ENCODE assay signal across 19 mouse cellular contexts in the genomic region with DNA sequence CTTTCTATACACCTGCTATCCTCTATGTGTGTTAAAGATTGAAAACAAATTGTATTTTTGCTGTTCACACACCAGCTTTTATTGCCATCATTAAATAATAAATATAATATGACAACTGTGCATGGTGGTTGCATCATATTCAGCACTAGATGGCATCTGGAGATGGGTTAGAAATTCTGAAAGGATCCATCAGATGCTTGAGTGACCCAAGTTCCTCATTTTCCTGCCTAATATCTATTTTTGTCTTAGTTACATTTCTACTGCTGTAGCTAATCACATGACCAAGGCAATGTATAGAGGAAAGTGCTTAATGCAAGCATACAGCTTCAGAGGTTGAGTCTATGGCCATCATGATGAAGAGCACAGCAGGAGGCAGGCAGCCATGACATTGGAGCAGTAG.
DNase-seq lines count a peak whose midpoint lies in the region; ATAC-seq and TF ChIP-seq lines count a peak whose summit lies in the region.
"Had no signal": no experiment of that assay in that cellular context is flagged by ENCODE, and none has a peak within 500 bp of the region (broad histone marks: within the 10 kb centered on the region; RNA-seq: fewer than 3 reads in every experiment).

No protein-coding gene starts in this region.

- 0 out of 2 replicates have a peak, but pooled peaks have one; percentile 22 for TF ChIP-seq CTCF in kidney, postnatal 0 days (IDR thresholded peaks at IDR 0.05; ENCODE audit: low read depth)
- TF ChIP-seq CTCF in MEL (IDR thresholded peaks at IDR 0.05 in 2 of 3, conservative IDR thresholded peaks at IDR 0.05 in 1 of 3; ENCODE audit: control insufficient read depth in 1 of 3, insufficient read depth in 1 of 3, low read depth in 2 of 3, low read length in 3 of 3, poor library complexity in 1 of 3, severe bottlenecking in 1 of 3), result no peak

- no peak overlapping the region for H3K4me3 ChIP-seq in kidney, postnatal 0 days (replicated peaks; ENCODE audit: low read depth, low read length)
- H3K4me3 ChIP-seq in kidney, embryonic 14.5 days (ENCODE audit: low read length), result no peak overlapping the region
- no peak overlapping the region for H3K4me3 ChIP-seq in MEL (ENCODE audit: control insufficient read depth in 1 of 2, insufficient read depth in 1 of 2, low read depth in 2 of 2, low read length in 2 of 2)
- H3K4me3 ChIP-seq: embryonic facial prominence, embryonic 12.5 days; forebrain, embryonic 15.5 days; heart, embryonic 12.5 days; hindbrain, embryonic 10.5 days; hindbrain, embryonic 15.5 days had no signal

- peak; percentile 49 for DNase-seq in heart, adult 11 months
- no peak for DNase-seq in heart, adult 9 months (ENCODE audit: low spot score in 2 of 2)
- DNase-seq in kidney, postnatal 0 days (ENCODE audit: low spot score), result no peak
- no peak for DNase-seq in MEL (ENCODE audit: low read depth, low spot score)
- no peak for DNase-seq in left cerebral cortex, adult 18-20 months (ENCODE audit: low spot score in 2 of 2)
- DNase-seq in frontal cortex, postnatal 36 days (ENCODE audit: low spot score in 2 of 2), result no peak
- DNase-seq: adrenal gland, adult 8-10 months; adrenal gland, postnatal 36 days; cerebellum, adult 2 months; cerebellum, postnatal 10 days; gastrocnemius, postnatal 14 days had no signal

- TF ChIP-seq EP300 in MEL (IDR thresholded peaks at IDR 0.05; ENCODE audit: low read depth in 1 of 2, low read length in 2 of 2), result no peak

- ATAC-seq in kidney, postnatal 0 days (replicated peaks; ENCODE audit: low FRiP score, low read depth), result no peak
- ATAC-seq in kidney, embryonic 14.5 days (ENCODE audit: low FRiP score, low TSS enrichment), result no peak
- ATAC-seq in megakaryocyte progenitor cell, adult 5-6 weeks (replicated peaks; ENCODE audit: poor library complexity), result peak; percentile 80
- ATAC-seq: forebrain, embryonic 15.5 days; inflammation-experienced regulatory T-cells, adult 6 months had no signal

- no peaks in the 10 kb centered on the region for H3K36me3 ChIP-seq in kidney, postnatal 0 days (ENCODE audit: insufficient read depth, low read length)
- no peaks in the 10 kb centered on the region for H3K36me3 ChIP-seq in kidney, embryonic 14.5 days (ENCODE audit: control insufficient read depth, insufficient read depth, low read length)
- H3K36me3 ChIP-seq in MEL (ENCODE audit: control insufficient read depth in 1 of 2, insufficient read depth in 2 of 2, low read length in 2 of 2), result no peaks in the 10 kb centered on the region
- H3K36me3 ChIP-seq: embryonic facial prominence, embryonic 12.5 days; forebrain, embryonic 15.5 days; heart, embryonic 12.5 days; hindbrain, embryonic 10.5 days; hindbrain, embryonic 15.5 days had no signal

- no peaks in the 10 kb centered on the region for H3K4me1 ChIP-seq in kidney, postnatal 0 days (replicated peaks; ENCODE audit: insufficient read depth, low read length)
- H3K4me1 ChIP-seq in kidney, embryonic 14.5 days (ENCODE audit: control insufficient read depth, insufficient read depth, low read length), result no peaks in the 10 kb centered on the region
- H3K4me1 ChIP-seq in MEL (ENCODE audit: control insufficient read depth in 1 of 2, insufficient read depth in 2 of 2, low read length in 2 of 2), result no peaks in the 10 kb centered on the region
- H3K4me1 ChIP-seq: embryonic facial prominence, embryonic 12.5 days; forebrain, embryonic 15.5 days; heart, embryonic 12.5 days; hindbrain, embryonic 10.5 days; hindbrain, embryonic 15.5 days had no signal

- no peak overlapping the region for H3K27ac ChIP-seq in kidney, postnatal 0 days
- H3K27ac ChIP-seq in kidney, embryonic 14.5 days (ENCODE audit: low read depth, low read length), result no peak overlapping the region
- H3K27ac ChIP-seq in MEL (ENCODE audit: control insufficient read depth, low read depth, low read length), result no peak overlapping the region
- H3K27ac ChIP-seq: embryonic facial prominence, embryonic 12.5 days; forebrain, embryonic 15.5 days; hindbrain, embryonic 10.5 days; hindbrain, embryonic 15.5 days had no signal

- no peak overlapping the region for H3K9ac ChIP-seq in kidney, postnatal 0 days (ENCODE audit: low read depth, low read length)
- H3K9ac ChIP-seq in kidney, embryonic 14.5 days (ENCODE audit: low read depth, low read length), result no peak overlapping the region
- no peak overlapping the region for H3K9ac ChIP-seq in MEL (ENCODE audit: control insufficient read depth, low read depth, low read length, poor library complexity, severe bottlenecking)
- H3K9ac ChIP-seq: embryonic facial prominence, embryonic 12.5 days; forebrain, embryonic 15.5 days; heart, embryonic 12.5 days; hindbrain, embryonic 15.5 days had no signal

- no peak; the same call in 1 of the 2 replicates for TF ChIP-seq RAD21 in MEL (IDR thresholded peaks at IDR 0.05; ENCODE audit: low read depth, low read length)

- H3K4me2 ChIP-seq in kidney, postnatal 0 days (ENCODE audit: low read length), result no peak overlapping the region
- no peak overlapping the region for H3K4me2 ChIP-seq in kidney, embryonic 14.5 days (replicated peaks; ENCODE audit: low read depth, low read length)
- H3K4me2 ChIP-seq: embryonic facial prominence, embryonic 12.5 days; forebrain, embryonic 15.5 days; heart, embryonic 12.5 days; hindbrain, embryonic 15.5 days had no signal

- H3K27me3 ChIP-seq in kidney, postnatal 0 days (ENCODE audit: insufficient read depth, low read length), result no peaks in the 10 kb centered on the region
- H3K27me3 ChIP-seq in kidney, embryonic 14.5 days (ENCODE audit: control insufficient read depth, insufficient read depth, low read length), result no peaks in the 10 kb centered on the region
- H3K27me3 ChIP-seq in MEL (ENCODE audit: control insufficient read depth in 1 of 2, insufficient read depth in 2 of 2, low read length in 2 of 2), result peaks cover 0 to 1% of the 10 kb centered on the region in 2 experiments; a peak in 2 of 4 replicates
- H3K27me3 ChIP-seq: embryonic facial prominence, embryonic 12.5 days; forebrain, embryonic 15.5 days; heart, embryonic 12.5 days; hindbrain, embryonic 15.5 days had no signal

- no peaks in the 10 kb centered on the region for H3K79me2 ChIP-seq in MEL (ENCODE audit: control insufficient read depth, insufficient read depth, low read length, poor library complexity)

- TF ChIP-seq POLR2A in MEL (IDR thresholded peaks at IDR 0.05; ENCODE audit: control insufficient read depth in 1 of 2, insufficient read depth in 1 of 2, low read depth in 1 of 2, low read length in 2 of 2, poor library complexity in 1 of 2), result no peak

- H3K9me3 ChIP-seq in kidney, postnatal 0 days (replicated peaks; ENCODE audit: low read length), result no peaks in the 10 kb centered on the region
- no peaks in the 10 kb centered on the region for H3K9me3 ChIP-seq in kidney, embryonic 14.5 days (ENCODE audit: control insufficient read depth, low read length)
- no peaks in the 10 kb centered on the region; the same call in 1 of the 2 replicates for H3K9me3 ChIP-seq in MEL (replicated peaks; ENCODE audit: insufficient read depth, low read length)
- H3K9me3 ChIP-seq: embryonic facial prominence, embryonic 12.5 days; forebrain, embryonic 15.5 days; heart, embryonic 12.5 days; hindbrain, embryonic 15.5 days had no signal

TF ChIP-seq in MEL, 35 proteins besides CTCF, POLR2A, EP300 and RAD21:
- TF ChIP-seq ETS1 (IDR thresholded peaks at IDR 0.05; ENCODE audit: low read depth, low read length) (no peak), USF1 (IDR thresholded peaks at IDR 0.05; ENCODE audit: low read depth, low read length) (peak; percentile 37; the same call in 1 of the 2 replicates), UBTF (IDR thresholded peaks at IDR 0.05; ENCODE audit: borderline replicate concordance, insufficient read depth, low read depth, low read length) (no peak)
TF ChIP-seq in MEL: peak in this region for 1.
